Mouse (Mus musculus): ENCODE data around the gene Ppfia4.

DNA sequence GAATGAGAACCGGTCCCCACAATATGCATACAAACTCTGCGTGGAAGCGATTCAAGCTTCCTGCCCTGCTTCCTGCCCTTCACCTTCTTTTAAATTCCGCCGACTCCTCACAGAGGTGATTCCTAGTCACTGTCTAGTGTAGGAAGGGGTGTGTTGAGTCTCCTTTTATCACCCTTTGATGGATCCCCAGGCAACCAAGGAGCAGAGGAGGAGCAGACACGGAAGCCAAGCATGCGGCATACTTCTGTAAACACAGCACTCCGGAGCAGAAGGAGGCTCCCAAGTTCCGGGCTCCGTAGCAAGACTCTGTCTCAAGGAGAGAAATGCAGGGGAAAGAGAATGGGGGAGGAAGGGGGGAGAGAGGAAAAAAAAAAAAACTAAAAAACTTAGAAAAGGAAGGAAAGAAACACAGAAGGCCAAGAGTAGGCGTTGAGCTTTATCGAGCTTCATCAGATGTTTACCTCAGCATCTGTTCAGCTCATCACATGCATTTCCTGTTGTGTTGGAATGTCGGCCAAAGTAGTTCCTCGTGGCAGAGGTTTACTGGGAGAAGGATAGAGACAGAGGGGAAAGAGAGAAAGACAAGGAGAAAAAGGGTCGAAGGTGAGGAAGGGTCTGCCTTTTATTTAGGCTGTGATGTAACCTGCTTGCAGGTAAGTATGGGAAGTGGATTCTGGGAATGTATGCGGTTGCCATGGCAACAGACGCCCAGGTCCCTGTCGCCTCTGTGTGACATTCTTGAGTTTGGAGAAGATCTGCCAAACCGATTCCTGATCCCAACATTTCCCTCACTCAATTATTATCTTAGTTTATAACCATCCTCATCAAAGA is 49.3 kb upstream of the Ppfia4 start:
- TF ChIP-seq POLR2A (IDR thresholded peaks at IDR 0.05; ENCODE audit: insufficient read depth, low read depth, low read length) (no peak), CTCF (IDR thresholded peaks at IDR 0.05) (no peak)
